Mouse (Mus musculus) small intestine, adult 2 months (tissue): ENCODE results near the gene Pex11a.

ENCODE experiments used
- CTCF ChIP-seq: fragments of 200-500 bp; IDR thresholded peaks from 2 replicates; pipeline ENCODE4 v1.5.1; 2012; ENCODE audit warnings: low read depth, mild to moderate bottlenecking, control low read depth, inconsistent platforms, low read length, moderate library complexity, mixed read lengths; ENCODE audit not compliant: insufficient replicate concordance, insufficient read length; ENCODE audit errors: extremely low read depth
- POLR2A ChIP-seq: fragments of 200-500 bp; IDR thresholded peaks from 2 replicates; pipeline ENCODE4 v1.6.1; 2012; ENCODE audit warnings: low read depth, mild to moderate bottlenecking, control low read depth, inconsistent platforms, low read length, moderate library complexity

GRCm38 (mm10) chr7:79780647-79781626, 38.0 kb upstream of the Pex11a start:
- peak; percentile 80 for TF ChIP-seq CTCF
- TF ChIP-seq POLR2A, result no peak
